Mouse (Mus musculus) kidney, postnatal 25 days (tissue): ENCODE measurements at regions not wholly inside any gene's neighbourhood (a gene's known extent, or its start where the extent isn't known, plus 50 kb on each side); places are given as distances from the start of the nearest gene placed in this dataset.
"Not testable (repeated sequence)": the region's sequence is repeated elsewhere in the genome, so short reads cannot be mapped to it uniquely, and the experiment has no call there.

Experiments
- DNase-seq, 2 experiments: peaks; one replicate each; pipeline ENCODE4 v3.0.0; 2021; ENCODE audit warnings: mixed read lengths in 2 of 2

DNA sequence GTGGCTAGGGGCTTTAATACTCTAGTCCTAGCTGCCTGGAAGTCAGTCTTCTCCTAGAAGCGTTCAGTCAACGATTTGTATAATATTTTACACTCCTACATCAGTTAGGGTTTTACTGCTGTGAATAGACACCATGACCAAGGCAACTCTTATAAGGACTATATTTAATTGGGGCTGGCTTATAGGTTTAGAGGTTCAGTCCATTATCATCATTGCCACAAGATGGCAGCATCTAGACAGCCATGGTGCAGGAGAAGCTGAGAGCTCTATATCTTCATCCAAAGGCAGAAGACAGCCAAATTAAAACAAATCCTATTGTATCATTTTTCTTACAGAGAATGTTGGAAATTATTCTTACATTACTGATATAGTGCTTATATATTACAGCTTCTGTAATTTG is 167.0 kb upstream of the Ndn start:
- DNase-seq = no peak

GRCm38 (mm10) chr7:62208529-62208928 is 137.8 kb upstream of the Ndn start:
- no peak for DNase-seq

GRCm38 (mm10) chr7:62209117-62209700 is 137.2 kb upstream of the Ndn start:
- peak; percentile 4 to 28 for DNase-seq

GRCm38 (mm10) chr7:62225184-62225583 is 121.2 kb upstream of the Ndn start:
- no peak for DNase-seq

GRCm38 (mm10) chr7:62227727-62228126 is 118.6 kb upstream of the Ndn start:
- DNase-seq = peak in 1 of 2 experiments; percentile 4

- no peak for DNase-seq
Observed at GRCm38 (mm10) chr7:62230713-62231112, 115.7 kb upstream of the Ndn start.

DNA sequence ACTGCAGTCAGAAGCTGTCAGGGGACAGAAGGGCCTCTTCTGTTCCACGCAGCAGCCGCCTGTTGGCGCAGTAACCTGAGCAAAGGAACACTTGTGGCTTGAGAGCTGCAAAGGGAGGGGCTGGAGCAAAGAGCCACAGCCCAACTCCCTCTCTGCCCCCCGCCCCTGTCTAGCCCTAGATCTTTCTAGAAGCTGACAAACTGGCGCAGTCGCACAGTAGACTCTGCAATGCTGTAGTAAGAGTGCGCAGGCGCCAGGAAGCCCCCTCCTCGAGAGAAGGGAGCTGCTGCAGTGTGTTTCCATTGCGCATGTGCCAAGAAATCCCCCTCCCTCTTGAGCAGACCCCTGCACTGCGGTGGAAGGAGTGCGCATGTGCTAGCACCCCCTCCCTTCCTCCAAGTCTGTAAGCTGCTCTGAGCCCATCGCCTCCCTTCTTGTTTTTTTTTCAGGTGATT is 115.2 kb upstream of the Ndn start:
- no peak for DNase-seq

- DNase-seq = no peak
Observed at GRCm38 (mm10) chr7:62232076-62232475, 114.3 kb upstream of the Ndn start.

GRCm38 (mm10) chr7:62234037-62234436 is 112.3 kb upstream of the Ndn start:
- no peak for DNase-seq

GRCm38 (mm10) chr7:62235766-62236165 is 110.6 kb upstream of the Ndn start:
- no peak for DNase-seq

DNA sequence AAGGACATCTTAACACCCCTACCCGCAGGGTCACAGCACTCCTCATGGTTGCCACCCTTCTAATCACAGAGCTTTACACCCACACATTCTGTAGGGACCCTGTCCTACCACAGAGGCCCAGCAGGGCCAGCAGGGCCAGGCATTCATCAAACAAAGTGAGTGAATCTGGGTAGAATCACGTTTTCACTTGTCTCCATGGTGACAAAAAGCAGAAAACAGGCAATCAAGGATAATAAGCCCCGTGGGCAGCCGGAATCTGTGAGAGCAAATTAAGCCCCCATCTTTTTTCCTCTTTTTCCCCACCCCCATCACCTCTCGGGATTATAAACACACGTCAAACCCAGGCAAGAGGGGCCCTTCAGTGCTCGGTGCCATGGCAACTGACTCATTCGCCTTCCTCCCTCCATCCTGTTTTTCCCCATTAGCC is 84.7 kb upstream of the Ndn start:
- no peak for DNase-seq

DNA sequence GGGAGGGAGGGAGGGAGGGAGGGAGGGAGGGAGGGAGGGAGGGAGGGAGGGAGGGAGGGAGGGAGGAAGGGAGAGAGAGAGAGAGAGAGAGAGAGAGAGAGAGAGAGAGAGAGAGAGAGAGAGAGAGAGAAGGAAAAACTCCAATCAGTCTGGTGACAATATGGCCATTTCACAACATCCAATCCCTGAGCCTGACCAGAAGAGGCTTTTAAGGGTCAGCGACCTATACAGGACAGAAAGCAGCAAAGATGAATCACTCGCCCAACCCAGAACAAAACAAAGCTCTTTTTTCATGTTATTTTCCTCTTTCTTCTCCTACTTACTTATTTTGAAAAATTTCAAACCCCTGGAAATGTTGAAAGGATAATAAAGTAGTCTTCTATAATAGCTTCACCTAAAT is 84.2 kb upstream of the Ndn start:
- not testable (repeated sequence) for DNase-seq

- DNase-seq = no peak
Observed at GRCm38 (mm10) chr7:62269156-62269855, 77.1 kb upstream of the Ndn start.

DNA sequence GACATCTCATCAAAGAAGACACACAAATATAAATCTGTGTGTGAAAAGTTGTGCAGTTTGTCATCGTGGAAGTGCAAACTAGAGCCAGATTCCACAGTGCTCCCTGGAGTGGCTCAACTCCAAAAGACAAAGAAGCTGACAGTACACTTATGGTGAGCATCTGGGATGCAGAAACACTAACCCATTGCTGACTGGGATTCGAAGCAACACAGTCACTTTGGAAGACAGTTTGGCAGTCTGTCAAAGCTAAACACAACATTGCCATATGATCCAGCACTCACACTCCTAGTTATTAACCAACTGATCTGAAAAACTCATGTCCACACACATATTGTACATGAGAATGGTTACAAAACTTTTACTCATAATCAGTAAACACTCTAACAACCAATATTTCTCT is 70.2 kb upstream of the Ndn start:
- DNase-seq = no peak

GRCm38 (mm10) chr7:62278492-62278891 is 67.9 kb upstream of the Ndn start:
- DNase-seq = no peak

GRCm38 (mm10) chr7:62279022-62279421 is 67.3 kb upstream of the Ndn start:
- DNase-seq = no peak
